Comparison of ENCODE assay signal across 8 mouse cellular contexts in genomic region chr13:53393498-53394242, GRCm38 (mm10). TPM values are rescaled to one million over a fixed set of nuclear protein-coding genes. Genes with fewer than 3 reads are reported as not detected.
DNase-seq lines count a peak whose midpoint lies in the region; ATAC-seq and TF ChIP-seq lines count a peak whose summit lies in the region.
"Had no signal": no experiment of that assay in that cellular context is flagged by ENCODE, and none has a peak within 500 bp of the region (broad histone marks: within the 10 kb centered on the region; RNA-seq: fewer than 3 reads in every experiment).

No protein-coding gene starts in this region.

- 29% methylated on average over 16 of the region's 16 CpGs for WGBS in forebrain, embryonic 10.5 days
- 29% methylated on average over 16 of the region's 16 CpGs for WGBS in hindbrain, embryonic 14.5 days
- 26% methylated on average over 16 of the region's 16 CpGs for WGBS in stomach, embryonic 15.5 days

- no peak overlapping the region for H3K9ac ChIP-seq in hindbrain, embryonic 14.5 days
- no peak overlapping the region for H3K9ac ChIP-seq in stomach, embryonic 15.5 days
- H3K9ac ChIP-seq: liver, embryonic 15.5 days had no signal

- no peak overlapping the region for H3K4me3 ChIP-seq in bone marrow macrophage, adult 2 months (ENCODE audit: insufficient read depth, low read length)
- peak overlapping the region; percentile 13 for H3K4me3 ChIP-seq in forebrain, embryonic 10.5 days
- 0 out of 2 replicates have a peak overlapping the region, but pooled peaks have one; percentile 12 for H3K4me3 ChIP-seq in hindbrain, embryonic 14.5 days (replicated peaks; ENCODE audit: low read length)
- H3K4me3 ChIP-seq in stomach, embryonic 15.5 days (replicated peaks): no peak overlapping the region
- H3K4me3 ChIP-seq: liver, embryonic 15.5 days had no signal

- H3K27me3 ChIP-seq in forebrain, embryonic 10.5 days (ENCODE audit: poor library complexity, severe bottlenecking): peaks cover 6% of the 10 kb centered on the region; the same call in 1 of the 2 replicates
- no peaks in the 10 kb centered on the region for H3K27me3 ChIP-seq in hindbrain, embryonic 14.5 days (ENCODE audit: control insufficient read depth, insufficient read depth, low read length)
- H3K27me3 ChIP-seq in stomach, embryonic 15.5 days (replicated peaks): no peaks in the 10 kb centered on the region
- H3K27me3 ChIP-seq: liver, embryonic 15.5 days had no signal

- no peak overlapping the region for H3K27ac ChIP-seq in bone marrow macrophage, adult 2 months (ENCODE audit: insufficient read depth, low read depth, low read length)
- H3K27ac ChIP-seq in forebrain, embryonic 10.5 days: no peak overlapping the region
- no peak overlapping the region for H3K27ac ChIP-seq in hindbrain, embryonic 14.5 days
- no peak overlapping the region for H3K27ac ChIP-seq in stomach, embryonic 15.5 days
- H3K27ac ChIP-seq: liver, embryonic 15.5 days had no signal

- peak; percentile 33 for DNase-seq in MN1 (ENCODE audit: low spot score)
- DNase-seq in forebrain, embryonic 10.5 days (ENCODE audit: extremely low spot score, low spot score): peak; percentile 57
- peak; percentile 44 for DNase-seq in hindbrain, embryonic 14.5 days (ENCODE audit: low spot score)
- peak; percentile 61 to 75 for DNase-seq in layer of hippocampus, postnatal 36 days

- no peaks in the 10 kb centered on the region for H3K4me1 ChIP-seq in bone marrow macrophage, adult 2 months (ENCODE audit: control insufficient read depth, insufficient read depth, low read length)
- peaks cover 7% of the 10 kb centered on the region for H3K4me1 ChIP-seq in forebrain, embryonic 10.5 days
- H3K4me1 ChIP-seq in hindbrain, embryonic 14.5 days (replicated peaks; ENCODE audit: control insufficient read depth, insufficient read depth, low read length): no peaks in the 10 kb centered on the region
- no peaks in the 10 kb centered on the region for H3K4me1 ChIP-seq in stomach, embryonic 15.5 days
- H3K4me1 ChIP-seq: liver, embryonic 15.5 days had no signal

- H3K36me3 ChIP-seq in forebrain, embryonic 10.5 days (replicated peaks): no peaks in the 10 kb centered on the region
- no peaks in the 10 kb centered on the region for H3K36me3 ChIP-seq in hindbrain, embryonic 14.5 days (replicated peaks; ENCODE audit: control insufficient read depth, insufficient read depth)
- H3K36me3 ChIP-seq in stomach, embryonic 15.5 days: no peaks in the 10 kb centered on the region
- H3K36me3 ChIP-seq: liver, embryonic 15.5 days had no signal

- TF ChIP-seq CTCF in bone marrow macrophage, adult 2 months (IDR thresholded peaks at IDR 0.05; ENCODE audit: low read depth, low read length): peak; percentile 49

- H3K9me3 ChIP-seq in forebrain, embryonic 10.5 days: no peaks in the 10 kb centered on the region
- no peaks in the 10 kb centered on the region for H3K9me3 ChIP-seq in hindbrain, embryonic 14.5 days (ENCODE audit: control insufficient read depth, low read length)
- H3K9me3 ChIP-seq in stomach, embryonic 15.5 days: no peaks in the 10 kb centered on the region
- H3K9me3 ChIP-seq: liver, embryonic 15.5 days had no signal

- ATAC-seq in hindbrain, embryonic 14.5 days (ENCODE audit: low FRiP score): no peak
- ATAC-seq in megakaryocyte progenitor cell, adult 5-6 weeks (replicated peaks; ENCODE audit: poor library complexity): peak; percentile 56; the same call in 1 of the 2 replicates
- no peak; the same call in 1 of the 2 replicates for ATAC-seq in stomach, embryonic 15.5 days (ENCODE audit: insufficient read depth, low FRiP score, low read depth)

- TF ChIP-seq POLR2A in bone marrow macrophage, adult 2 months (IDR thresholded peaks at IDR 0.05; ENCODE audit: borderline replicate concordance, low read depth, low read length): no peak

- peak overlapping the region; percentile 38 for H3K4me2 ChIP-seq in hindbrain, embryonic 14.5 days (replicated peaks)
- H3K4me2 ChIP-seq in stomach, embryonic 15.5 days: peak overlapping the region; percentile 27; the same call in 1 of the 2 replicates
- H3K4me2 ChIP-seq: liver, embryonic 15.5 days had no signal

RNA-seq across cellular contexts. Expression of gene Sptlc1, which starts 16.5 kb away (rescaled TPM):
- 35.4 and 38.6 TPM in 2 replicates for polyA plus RNA-seq in bone marrow macrophage, adult 2 months (2012; ENCODE audit: insufficient read depth, insufficient read length, missing spikeins)
- polyA plus RNA-seq in forebrain, embryonic 10.5 days (2016; fragmentation: Nextera tagmentation; extraction: Ambion mirVana): 29.6 and 33.9 TPM in 2 replicates
- 28.4 and 29.3 TPM in 2 replicates for polyA plus RNA-seq in hindbrain, embryonic 14.5 days (2014; fragmentation: Nextera tagmentation; extraction: Ambion mirVana)
- 10 to 100 TPM; 28.1 to 31.5 TPM for total RNA-seq in layer of hippocampus, postnatal 36 days (2021)
- total RNA-seq in megakaryocyte progenitor cell, adult 5-6 weeks (2015): 19.8 and 25.4 TPM in 2 replicates
- 34.0 and 40.4 TPM in 2 replicates for total RNA-seq in megakaryocyte progenitor cell, adult 5-6 weeks (2017)
- 37.2 and 37.3 TPM in 2 replicates for polyA plus RNA-seq in stomach, embryonic 15.5 days (2015; fragmentation: Nextera tagmentation; extraction: Ambion mirVana)

Comparison
In these comparisons a context has a peak if more than half of its experiments do, and no peak if none do; other contexts are left out.
1. H3K4me3 ChIP-seq: peak in forebrain, embryonic 10.5 days (single experiment) and hindbrain, embryonic 14.5 days (single experiment); none in bone marrow macrophage, adult 2 months (single experiment) and stomach, embryonic 15.5 days (single experiment).
2. Peak in every context shown above with its lines, with median percentiles within 50 percentile points of each other: DNase-seq.